8 mouse cellular contexts compared by ENCODE assay signal in genomic region chr14:27338034-27338708, GRCm38 (mm10).
A peak's percentile ranks its signal among the peaks of the same experiment; 100 is the strongest.
DNase-seq lines count a peak whose midpoint lies in the region; ATAC-seq and TF ChIP-seq lines count a peak whose summit lies in the region.

No protein-coding gene starts in this region.

- no peak for ATAC-seq in forebrain, postnatal 0 days
- ATAC-seq in forebrain, embryonic 13.5 days = no peak
- ATAC-seq in midbrain, embryonic 11.5 days (ENCODE audit: low FRiP score) = no peak
- ATAC-seq in midbrain, embryonic 15.5 days (replicated peaks) = no peak

- H3K27me3 ChIP-seq in forebrain, postnatal 0 days (ENCODE audit: insufficient read depth, low read length) = no peaks in the 10 kb centered on the region
- peaks cover 31% of the 10 kb centered on the region for H3K27me3 ChIP-seq in forebrain, embryonic 13.5 days
- H3K27me3 ChIP-seq in midbrain, embryonic 11.5 days (ENCODE audit: control insufficient read depth, insufficient read depth, low read length) = peaks cover 24% of the 10 kb centered on the region
- H3K27me3 ChIP-seq in midbrain, embryonic 15.5 days (replicated peaks) = peaks cover 15% of the 10 kb centered on the region

- 39% methylated on average over 12 of the region's 12 CpGs for WGBS in forebrain, postnatal 0 days
- 40% methylated on average over 12 of the region's 12 CpGs for whole genome bisulfite sequencing in forebrain, embryonic 13.5 days
- 38% methylated on average over 12 of the region's 12 CpGs for whole genome bisulfite sequencing in midbrain, embryonic 11.5 days
- WGBS in midbrain, embryonic 15.5 days = 37% methylated on average over 12 of the region's 12 CpGs

- H3K9ac ChIP-seq in forebrain, postnatal 0 days = no peak overlapping the region
- no peak overlapping the region for H3K9ac ChIP-seq in forebrain, embryonic 13.5 days
- no peak overlapping the region for H3K9ac ChIP-seq in midbrain, embryonic 11.5 days (ENCODE audit: low read length)
- H3K9ac ChIP-seq in midbrain, embryonic 15.5 days = no peak overlapping the region

- H3K36me3 ChIP-seq in forebrain, postnatal 0 days (ENCODE audit: insufficient read depth) = no peaks in the 10 kb centered on the region
- H3K36me3 ChIP-seq in forebrain, embryonic 13.5 days (ENCODE audit: poor library complexity, severe bottlenecking) = no peaks in the 10 kb centered on the region
- H3K36me3 ChIP-seq in midbrain, embryonic 11.5 days (ENCODE audit: control insufficient read depth, insufficient read depth, low read length) = no peaks in the 10 kb centered on the region
- no peaks in the 10 kb centered on the region for H3K36me3 ChIP-seq in midbrain, embryonic 15.5 days (replicated peaks)

- DNase-seq in forebrain, postnatal 0 days = peak; percentile 79
- peak; percentile 91 for DNase-seq in midbrain, embryonic 11.5 days (ENCODE audit: low spot score, missing footprints)
- DNase-seq in c-Kit-positive CD71-positive TER-119-negative erythroid progenitor cells, embryonic 14.5 days (ENCODE audit: low read depth) = peak; percentile 54
- peak; percentile 93 for DNase-seq in induced T-regulatory cell, adult 2 months (ENCODE audit: low read depth)
- DNase-seq in right cerebral cortex, postnatal 14 days = peak; percentile 34
- no peak for DNase-seq in testis, postnatal 10 days (ENCODE audit: low spot score)

- no peak overlapping the region for H3K27ac ChIP-seq in forebrain, postnatal 0 days (ENCODE audit: low read depth, low read length)
- H3K27ac ChIP-seq in forebrain, embryonic 13.5 days = no peak overlapping the region
- no peak overlapping the region for H3K27ac ChIP-seq in midbrain, embryonic 11.5 days (ENCODE audit: low read depth, low read length)
- no peak overlapping the region for H3K27ac ChIP-seq in midbrain, embryonic 15.5 days

- H3K4me3 ChIP-seq in forebrain, postnatal 0 days (ENCODE audit: low read depth, low read length) = no peak overlapping the region
- no peak overlapping the region for H3K4me3 ChIP-seq in forebrain, embryonic 13.5 days
- H3K4me3 ChIP-seq in midbrain, embryonic 11.5 days (ENCODE audit: low read depth, low read length) = no peak overlapping the region
- no peak overlapping the region for H3K4me3 ChIP-seq in midbrain, embryonic 15.5 days

- H3K4me1 ChIP-seq in forebrain, postnatal 0 days (ENCODE audit: insufficient read depth) = 0 out of 2 replicates have a peak, but pooled peaks cover 4% of the 10 kb centered on the region
- H3K4me1 ChIP-seq in forebrain, embryonic 13.5 days = peaks cover 16% of the 10 kb centered on the region
- peaks cover 3% of the 10 kb centered on the region for H3K4me1 ChIP-seq in midbrain, embryonic 11.5 days (ENCODE audit: control insufficient read depth, insufficient read depth, low read length)
- H3K4me1 ChIP-seq in midbrain, embryonic 15.5 days = peaks cover 14% of the 10 kb centered on the region

- TF ChIP-seq CTCF in forebrain, postnatal 0 days (IDR thresholded peaks at IDR 0.05; ENCODE audit: low read depth) = peak; percentile 60

- H3K9me3 ChIP-seq in forebrain, postnatal 0 days (ENCODE audit: low read length) = no peaks in the 10 kb centered on the region
- H3K9me3 ChIP-seq in forebrain, embryonic 13.5 days (replicated peaks) = no peaks in the 10 kb centered on the region
- H3K9me3 ChIP-seq in midbrain, embryonic 11.5 days (ENCODE audit: control insufficient read depth, low read length) = no peaks in the 10 kb centered on the region
- no peaks in the 10 kb centered on the region for H3K9me3 ChIP-seq in midbrain, embryonic 15.5 days

- H3K4me2 ChIP-seq in forebrain, postnatal 0 days (ENCODE audit: low read depth) = no peak overlapping the region
- no peak overlapping the region for H3K4me2 ChIP-seq in forebrain, embryonic 13.5 days
- no peak overlapping the region for H3K4me2 ChIP-seq in midbrain, embryonic 11.5 days
- H3K4me2 ChIP-seq in midbrain, embryonic 15.5 days = no peak overlapping the region
